Mouse (Mus musculus): ENCODE data around the gene Prr12. TPM values are rescaled to one million over a fixed set of nuclear protein-coding genes. Genes with fewer than 3 reads are reported as not detected.
A peak's percentile ranks its signal among the peaks of the same experiment; 100 is the strongest.

Prr12 gene
- polyA plus RNA-seq, 1 experiment from 2014 or later = 6.4 TPM

DNA sequence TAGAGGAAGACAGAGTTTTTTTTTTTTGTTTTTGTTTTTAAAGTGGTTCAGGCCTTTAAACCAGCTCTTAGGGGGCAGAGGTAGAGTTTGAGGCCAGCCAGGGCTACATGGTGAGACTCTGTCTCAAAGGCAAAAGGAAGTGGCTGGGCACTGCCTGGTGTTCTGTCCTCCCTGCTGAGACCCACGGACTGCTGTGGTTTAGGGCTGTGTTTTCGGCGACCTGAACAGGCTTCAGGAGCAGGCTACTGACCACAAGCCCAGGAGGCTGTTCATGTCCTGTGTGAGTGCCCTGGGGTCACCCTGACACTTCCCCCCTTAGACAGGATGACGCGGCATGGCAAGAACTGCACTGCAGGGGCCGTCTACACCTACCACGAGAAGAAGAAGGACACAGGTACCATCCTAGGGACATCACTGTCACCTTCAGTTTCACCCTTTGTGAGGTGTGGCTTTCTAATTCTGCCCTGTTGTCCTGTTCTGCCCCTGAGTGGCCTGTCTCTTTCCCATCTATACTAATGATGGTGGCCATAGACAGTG, 20.6 kb upstream of the Prr12 start:
- 82% methylated on average over 7 of the region's 7 CpGs for WGBS
- no peaks in the 10 kb centered on the region for H3K4me1 ChIP-seq (ENCODE audit: insufficient read depth, low read depth, low read length)
- TF ChIP-seq CTCF (IDR thresholded peaks at IDR 0.05) (no peak), EP300 (IDR thresholded peaks at IDR 0.05) (no peak)
- peaks cover 16% of the 10 kb centered on the region for H3K36me3 ChIP-seq (ENCODE audit: insufficient read depth, low read length)
- no peaks in the 10 kb centered on the region for H3K27me3 ChIP-seq (replicated peaks; ENCODE audit: insufficient read depth, low read length)
- ATAC-seq (no peak), DNase-seq (ENCODE audit: low spot score) (no peak)
- no peak overlapping the region for H3K9ac ChIP-seq (replicated peaks; ENCODE audit: low read depth)
- H3K27ac ChIP-seq (ENCODE audit: low read length) = no peak overlapping the region
- no peaks in the 10 kb centered on the region for H3K9me3 ChIP-seq (ENCODE audit: low read length)
- H3K4me3 ChIP-seq (ENCODE audit: low read depth, low read length) = no peak overlapping the region
- no peak overlapping the region for H3K4me2 ChIP-seq (replicated peaks; ENCODE audit: low read depth, low read length)

DNA sequence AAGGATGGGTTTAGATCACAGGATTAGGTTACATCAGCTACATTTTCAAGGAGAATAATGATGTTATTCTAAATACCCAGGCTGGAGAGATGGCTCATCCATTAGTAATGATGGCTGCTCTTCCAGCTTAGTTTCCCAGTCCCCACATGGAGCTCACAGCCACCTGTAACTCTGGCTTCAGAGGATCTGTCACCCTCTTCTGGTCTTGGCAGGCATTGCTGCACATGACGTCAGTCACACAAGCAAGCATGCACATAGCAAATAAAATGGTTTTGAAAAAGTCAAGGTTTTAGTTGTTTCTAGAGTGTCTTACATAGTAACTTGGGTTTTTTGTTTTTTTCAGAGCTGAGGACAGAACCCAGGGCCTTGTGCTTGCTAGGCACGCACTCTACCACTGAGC, 19.5 kb upstream of the Prr12 start:
- H3K27me3 ChIP-seq (replicated peaks; ENCODE audit: insufficient read depth, low read length) = no peaks in the 10 kb centered on the region
- DNase-seq (ENCODE audit: low spot score) = peak; percentile 38
- no peak for ATAC-seq
- no peak overlapping the region for H3K27ac ChIP-seq (ENCODE audit: low read length)
- H3K4me1 ChIP-seq (ENCODE audit: insufficient read depth, low read depth, low read length) = no peaks in the 10 kb centered on the region
- no peaks in the 10 kb centered on the region for H3K9me3 ChIP-seq (ENCODE audit: low read length)
- TF ChIP-seq CTCF (IDR thresholded peaks at IDR 0.05) = peak; percentile 67
- TF ChIP-seq EP300 (IDR thresholded peaks at IDR 0.05) = no peak
- 82% methylated on average over 2 of the region's 2 CpGs for whole genome bisulfite sequencing
- H3K36me3 ChIP-seq (ENCODE audit: insufficient read depth, low read length) = peaks cover 9% of the 10 kb centered on the region
- no peak overlapping the region for H3K4me2 ChIP-seq (replicated peaks; ENCODE audit: low read depth, low read length)
- H3K4me3 ChIP-seq (ENCODE audit: low read depth, low read length) = no peak overlapping the region
- H3K9ac ChIP-seq (replicated peaks; ENCODE audit: low read depth) = no peak overlapping the region

DNA sequence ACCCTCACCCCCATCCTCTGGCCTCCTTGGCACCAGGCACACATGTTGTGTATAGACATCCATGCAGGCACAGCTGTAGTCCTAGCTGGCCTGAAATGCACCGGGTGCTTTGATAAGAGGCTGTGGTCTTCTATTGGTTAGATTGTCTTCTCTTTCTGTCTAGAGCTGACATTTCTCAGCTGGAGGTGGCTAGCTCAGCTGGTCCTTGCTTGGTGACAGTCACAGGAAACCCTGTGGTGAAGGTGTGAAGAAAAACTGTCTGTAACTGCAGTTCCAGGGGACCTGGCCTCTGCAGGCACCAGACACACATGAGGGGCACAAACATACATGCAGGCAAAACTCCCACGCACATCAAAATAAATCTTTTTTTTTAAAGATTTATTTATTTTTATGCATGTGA, 17.0 kb upstream of the Prr12 start:
- no peaks in the 10 kb centered on the region; the same call in 1 of the 2 replicates for H3K36me3 ChIP-seq (ENCODE audit: insufficient read depth, low read length)
- 84% methylated on average over 2 of the region's 2 CpGs for WGBS
- no peak overlapping the region for H3K4me3 ChIP-seq (ENCODE audit: low read depth, low read length)
- H3K4me1 ChIP-seq (ENCODE audit: insufficient read depth, low read depth, low read length) = no peaks in the 10 kb centered on the region
- no peaks in the 10 kb centered on the region for H3K27me3 ChIP-seq (replicated peaks; ENCODE audit: insufficient read depth, low read length)
- TF ChIP-seq EP300 (IDR thresholded peaks at IDR 0.05) = no peak
- no peak for TF ChIP-seq CTCF (IDR thresholded peaks at IDR 0.05)
- no peak overlapping the region for H3K27ac ChIP-seq (ENCODE audit: low read length)
- H3K9ac ChIP-seq (replicated peaks; ENCODE audit: low read depth) = no peak overlapping the region
- no peak for DNase-seq (ENCODE audit: low spot score)
- no peak for ATAC-seq
- no peak overlapping the region for H3K4me2 ChIP-seq (replicated peaks; ENCODE audit: low read depth, low read length)
- no peaks in the 10 kb centered on the region for H3K9me3 ChIP-seq (ENCODE audit: low read length)

DNA sequence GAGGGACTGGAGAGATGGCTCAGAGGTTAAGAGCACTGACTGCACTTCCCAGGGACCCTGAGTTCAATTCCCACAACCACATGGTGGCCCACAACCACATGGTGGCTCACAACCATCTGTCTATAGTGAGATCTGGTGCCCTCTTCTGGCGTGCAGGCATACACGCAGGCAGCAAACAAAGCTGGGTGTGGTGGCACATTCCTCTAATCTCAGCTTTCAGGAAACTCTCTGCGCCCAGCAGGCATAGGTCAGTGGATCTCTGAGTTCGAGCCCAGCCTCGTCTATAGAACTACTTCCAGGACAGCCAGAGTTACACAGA, 15.3 kb upstream of the Prr12 start:
- DNase-seq (ENCODE audit: low spot score) (peak; percentile 74), ATAC-seq (peak; percentile 70)
- Histone ChIP-seq H3K36me3 (ENCODE audit: insufficient read depth, low read length) (no peaks in the 10 kb centered on the region; the same call in 1 of the 2 replicates), H3K27ac (ENCODE audit: low read length) (no peak overlapping the region), H3K4me1 (ENCODE audit: insufficient read depth, low read depth, low read length) (no peaks in the 10 kb centered on the region), H3K4me2 (replicated peaks; ENCODE audit: low read depth, low read length) (no peak overlapping the region), H3K27me3 (replicated peaks; ENCODE audit: insufficient read depth, low read length) (no peaks in the 10 kb centered on the region), H3K9me3 (ENCODE audit: low read length) (no peaks in the 10 kb centered on the region), H3K4me3 (ENCODE audit: low read depth, low read length) (no peak overlapping the region), H3K9ac (replicated peaks; ENCODE audit: low read depth) (no peak overlapping the region)
- 15% methylated on average over 5 of the region's 5 CpGs for WGBS
- TF ChIP-seq EP300 (IDR thresholded peaks at IDR 0.05) (no peak), CTCF (IDR thresholded peaks at IDR 0.05) (peak; percentile 90)

DNA sequence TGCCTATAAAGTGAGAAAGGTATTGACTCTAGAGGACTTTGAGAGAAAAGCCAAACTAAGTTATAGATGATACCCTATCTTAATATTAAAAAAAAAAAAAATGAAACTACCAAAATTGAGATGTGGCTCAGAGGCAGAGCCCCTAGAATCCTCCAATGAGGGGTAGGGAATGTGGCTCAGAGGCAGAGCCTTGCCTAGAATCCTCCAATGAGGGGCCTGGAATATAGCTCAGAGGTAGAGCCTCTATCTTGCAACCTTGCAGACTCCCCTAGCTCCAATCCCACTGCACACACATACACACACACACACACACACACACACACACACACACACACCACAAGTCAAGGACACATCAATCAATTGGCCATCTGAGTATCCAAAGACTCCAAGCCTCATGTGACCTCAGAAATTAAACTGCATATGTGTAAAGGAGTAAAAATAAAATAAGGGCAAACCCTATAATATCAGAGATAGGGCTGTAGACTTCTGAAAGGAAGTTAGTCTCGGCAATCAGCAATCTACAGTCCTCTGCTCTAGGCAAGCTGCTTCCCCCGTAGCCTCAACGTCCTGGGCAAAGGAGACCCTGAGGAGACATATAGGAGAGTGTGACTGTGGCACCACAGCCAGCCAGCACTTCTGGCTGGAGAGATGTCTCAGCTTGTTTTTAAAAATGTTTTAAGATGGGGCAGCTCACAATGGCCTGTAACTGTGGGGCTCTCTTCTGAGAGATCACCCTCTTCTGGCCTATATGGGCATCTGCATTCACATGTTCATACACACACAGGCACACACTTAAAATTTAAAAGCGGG, 14.7 kb upstream of the Prr12 start:
- Histone ChIP-seq H3K27me3 (replicated peaks; ENCODE audit: insufficient read depth, low read length) (no peaks in the 10 kb centered on the region), H3K9me3 (ENCODE audit: low read length) (no peaks in the 10 kb centered on the region), H3K4me1 (ENCODE audit: insufficient read depth, low read depth, low read length) (no peaks in the 10 kb centered on the region), H3K27ac (ENCODE audit: low read length) (no peak overlapping the region), H3K4me3 (ENCODE audit: low read depth, low read length) (no peak overlapping the region), H3K9ac (replicated peaks; ENCODE audit: low read depth) (no peak overlapping the region), H3K4me2 (replicated peaks; ENCODE audit: low read depth, low read length) (no peak overlapping the region), H3K36me3 (ENCODE audit: insufficient read depth, low read length) (no peaks in the 10 kb centered on the region; the same call in 1 of the 2 replicates)
- ATAC-seq = peak; percentile 41
- 77% methylated on average over 4 of the region's 4 CpGs for WGBS
- TF ChIP-seq EP300 (IDR thresholded peaks at IDR 0.05) (no peak), CTCF (IDR thresholded peaks at IDR 0.05) (no peak)
- DNase-seq (ENCODE audit: low spot score) = no peak

DNA sequence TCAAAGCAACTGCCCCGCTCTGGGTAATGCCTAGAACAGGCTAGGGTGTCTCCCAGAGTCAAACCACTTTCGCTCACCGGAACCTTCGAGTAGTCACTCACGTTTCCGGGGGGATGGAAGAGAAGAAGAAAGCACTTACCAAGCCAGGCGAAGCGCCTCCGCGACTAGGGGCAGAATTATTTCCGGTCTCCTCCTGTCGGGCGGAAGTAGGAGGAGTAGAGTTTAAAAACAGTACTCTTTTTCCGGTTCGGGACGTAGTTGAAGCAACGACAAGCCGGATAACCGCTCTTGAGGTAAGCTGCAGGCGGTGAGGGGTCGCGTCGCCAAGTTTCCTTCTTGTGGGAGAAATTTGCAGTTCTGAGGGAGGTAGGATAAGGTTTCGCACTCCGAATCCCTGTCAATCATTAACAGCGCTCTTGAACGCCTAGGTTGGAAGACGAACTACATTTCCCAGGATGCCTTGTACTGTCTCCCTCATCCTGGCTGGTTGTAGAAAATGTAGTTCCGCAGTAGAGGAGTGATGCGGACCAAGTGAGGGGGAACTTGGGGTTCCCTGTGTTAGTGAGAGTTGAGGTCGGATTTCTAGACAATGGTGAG, 9.7 kb upstream of the Prr12 start, which contains the start of the genes Nosip and Prrg2:
TSS of gene Nosip (plus strand) at position 191 of the 597 bp plus-strand sequence.
TSS of gene Prrg2 (minus strand) at position 439 of the 597 bp plus-strand sequence.
- ATAC-seq = peak; percentile 93
- peak within 1 kb of the TSS; percentile 64 for H3K4me2 ChIP-seq (replicated peaks; ENCODE audit: low read depth, low read length)
- H3K9me3 ChIP-seq (ENCODE audit: low read length) = no peaks in the 10 kb centered on the region
- H3K36me3 ChIP-seq (ENCODE audit: insufficient read depth, low read length) = 0 out of 2 replicates have a peak, but pooled peaks cover 4% of the 10 kb centered on the region
- H3K4me3 ChIP-seq (ENCODE audit: low read depth, low read length) = peak within 1 kb of the TSS; percentile 63
- WGBS = under 1% methylated on average over 31 of the region's 31 CpGs
- peak within 1 kb of the TSS; percentile 53 for H3K9ac ChIP-seq (replicated peaks; ENCODE audit: low read depth)
- peak within 1 kb of the TSS; percentile 90 for H3K27ac ChIP-seq (ENCODE audit: low read length)
- peak; percentile 99 for DNase-seq (ENCODE audit: low spot score)
- H3K27me3 ChIP-seq (replicated peaks; ENCODE audit: insufficient read depth, low read length) = no peaks in the 10 kb centered on the region
- H3K4me1 ChIP-seq (ENCODE audit: insufficient read depth, low read depth, low read length) = no peaks in the 10 kb centered on the region; the same call in 1 of the 2 replicates
- TF ChIP-seq EP300 (IDR thresholded peaks at IDR 0.05) (no peak; the same call in 1 of the 2 replicates), CTCF (IDR thresholded peaks at IDR 0.05) (peak; percentile 29)
